8 mouse cellular contexts compared by ENCODE assay signal in the genomic region with DNA sequence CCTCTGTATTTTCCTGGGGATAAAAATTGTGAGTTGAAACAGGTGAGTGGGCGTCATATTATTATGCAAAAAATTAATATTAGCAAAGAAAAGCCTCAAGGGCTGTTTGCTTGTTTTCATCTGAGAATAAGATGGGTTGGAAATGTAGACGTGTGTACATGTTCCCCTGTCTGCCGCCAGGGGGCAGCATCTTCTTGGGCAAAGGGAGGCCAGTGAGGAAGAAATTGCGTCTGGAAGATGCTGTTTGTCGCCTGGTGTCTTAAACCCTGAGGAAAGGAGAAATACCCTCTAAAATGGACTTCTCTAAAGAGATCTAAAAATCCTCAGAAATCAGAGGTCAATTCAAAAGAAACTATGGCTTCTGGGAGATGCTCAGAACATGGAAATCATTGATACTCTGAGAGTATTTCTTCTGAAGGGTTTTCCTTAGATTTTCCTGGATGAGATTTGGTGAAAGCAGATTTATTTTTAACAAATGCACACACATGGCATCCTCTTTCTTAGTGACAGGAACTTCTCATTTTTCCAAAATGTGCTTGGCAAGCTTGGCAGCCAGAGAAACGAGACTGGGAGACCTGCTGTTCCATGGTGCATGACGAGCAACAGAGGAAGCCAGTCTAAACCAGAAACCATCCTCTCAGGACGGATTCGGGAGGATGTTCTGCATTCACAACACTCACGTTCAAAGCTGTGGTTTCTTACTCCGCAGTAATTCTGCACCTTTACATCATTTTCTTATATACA.
DNase-seq lines count a peak whose midpoint lies in the region; ATAC-seq and TF ChIP-seq lines count a peak whose summit lies in the region.

No protein-coding gene starts in this region.

- intact Hi-C loops in heart, adult 2 months (cut with DNase I) = loop anchor here (2.0 to 5.0 kb wide), 2 partner anchors 247 to 679 kb away; no protein-coding TSS in a partner anchor

- no peaks in the 10 kb centered on the region for H3K36me3 ChIP-seq in ES-Bruce4 (ENCODE audit: control insufficient read depth, insufficient read depth, low read length, poor library complexity, severe bottlenecking)
- H3K36me3 ChIP-seq in embryonic facial prominence, embryonic 10.5 days (replicated peaks) = no peaks in the 10 kb centered on the region
- no peaks in the 10 kb centered on the region for H3K36me3 ChIP-seq in heart, adult 2 months (ENCODE audit: control insufficient read depth, insufficient read depth, low read length)
- no peaks in the 10 kb centered on the region for H3K36me3 ChIP-seq in liver, embryonic 14.5 days (replicated peaks; ENCODE audit: control insufficient read depth, insufficient read depth, low read depth)
- H3K36me3 ChIP-seq in neural tube, embryonic 15.5 days = no peaks in the 10 kb centered on the region

- peak; percentile 12 to 58 for DNase-seq in adrenal gland, postnatal 4 days (ENCODE audit: low spot score in 2 of 2)
- DNase-seq in embryonic facial prominence, embryonic 10.5 days (ENCODE audit: low spot score) = peak; percentile 80
- DNase-seq in heart, adult 2 months = peak; percentile 64 to 82
- peak; percentile 71 for DNase-seq in kidney, postnatal 14 days
- DNase-seq in liver, embryonic 14.5 days (ENCODE audit: low read depth in 3 of 3, low spot score in 3 of 3) = peak; percentile 4 to 6 (median 4)
- peak; percentile 21 to 28 for DNase-seq in thymus, postnatal 36 days

- TF ChIP-seq POLR2A in ES-Bruce4 (IDR thresholded peaks at IDR 0.05; ENCODE audit: insufficient read depth, low read length) = no peak
- TF ChIP-seq POLR2A in heart, adult 2 months (IDR thresholded peaks at IDR 0.05; ENCODE audit: insufficient read depth, low read depth, low read length) = no peak

- no peak overlapping the region for H3K4me2 ChIP-seq in liver, embryonic 14.5 days (ENCODE audit: low read depth)
- no peak overlapping the region for H3K4me2 ChIP-seq in neural tube, embryonic 15.5 days

- H3K9me3 ChIP-seq in ES-Bruce4 (replicated peaks; ENCODE audit: control insufficient read depth, insufficient read depth, low read length, poor library complexity, severe bottlenecking) = peaks cover 4% of the 10 kb centered on the region; the same call in 1 of the 2 replicates
- H3K9me3 ChIP-seq in embryonic facial prominence, embryonic 10.5 days = no peaks in the 10 kb centered on the region
- H3K9me3 ChIP-seq in liver, embryonic 14.5 days (ENCODE audit: control insufficient read depth, low read length) = no peaks in the 10 kb centered on the region
- no peaks in the 10 kb centered on the region for H3K9me3 ChIP-seq in neural tube, embryonic 15.5 days (replicated peaks)

- no peak overlapping the region for H3K27ac ChIP-seq in ES-Bruce4 (ENCODE audit: insufficient read depth, low read length)
- no peak overlapping the region for H3K27ac ChIP-seq in embryonic facial prominence, embryonic 10.5 days (replicated peaks)
- peak overlapping the region; percentile 6; the same call in 1 of the 2 replicates for H3K27ac ChIP-seq in heart, adult 2 months
- H3K27ac ChIP-seq in liver, embryonic 14.5 days = no peak overlapping the region
- H3K27ac ChIP-seq in neural tube, embryonic 15.5 days (replicated peaks) = no peak overlapping the region

- no peaks in the 10 kb centered on the region for H3K27me3 ChIP-seq in ES-Bruce4 (ENCODE audit: control insufficient read depth, insufficient read depth, low read length, poor library complexity, severe bottlenecking)
- H3K27me3 ChIP-seq in embryonic facial prominence, embryonic 10.5 days (replicated peaks; ENCODE audit: low read depth, poor library complexity, severe bottlenecking) = no peaks in the 10 kb centered on the region
- H3K27me3 ChIP-seq in heart, adult 2 months (ENCODE audit: control insufficient read depth, insufficient read depth, low read length) = no peaks in the 10 kb centered on the region
- no peaks in the 10 kb centered on the region for H3K27me3 ChIP-seq in liver, embryonic 14.5 days (ENCODE audit: control insufficient read depth, insufficient read depth, low read length)
- no peaks in the 10 kb centered on the region for H3K27me3 ChIP-seq in neural tube, embryonic 15.5 days (replicated peaks)

- 42% methylated on average over 11 of the region's 11 CpGs for WGBS in embryonic facial prominence, embryonic 10.5 days
- WGBS in heart, adult 2 months = 29% methylated on average over 11 of the region's 11 CpGs
- WGBS in liver, embryonic 14.5 days (ENCODE audit: insufficient replicate concordance) = 32% methylated on average over 11 of the region's 11 CpGs
- 37% methylated on average over 11 of the region's 11 CpGs for WGBS in neural tube, embryonic 15.5 days

- H3K79me2 ChIP-seq in heart, adult 2 months (replicated peaks; ENCODE audit: control insufficient read depth, insufficient read depth, low read length) = no peaks in the 10 kb centered on the region

- TF ChIP-seq EP300 in ES-Bruce4 (IDR thresholded peaks at IDR 0.05; ENCODE audit: insufficient read depth, low read depth, low read length) = no peak
- peak; percentile 75; the same call in 1 of the 2 replicates for TF ChIP-seq EP300 in heart, adult 2 months (IDR thresholded peaks at IDR 0.05; ENCODE audit: insufficient read depth, low read depth, low read length)
- no peak for TF ChIP-seq EP300 in liver, embryonic 14.5 days (IDR thresholded peaks at IDR 0.05; ENCODE audit: low read depth)

- ATAC-seq in liver, embryonic 14.5 days (ENCODE audit: insufficient read depth) = no peak
- ATAC-seq in neural tube, embryonic 15.5 days (ENCODE audit: low FRiP score) = peak; percentile 83

- H3K4me3 ChIP-seq in ES-Bruce4 (ENCODE audit: low read depth, low read length) = no peak overlapping the region
- H3K4me3 ChIP-seq in embryonic facial prominence, embryonic 10.5 days = no peak overlapping the region
- H3K4me3 ChIP-seq in heart, adult 2 months = no peak overlapping the region
- no peak overlapping the region for H3K4me3 ChIP-seq in liver, embryonic 14.5 days (ENCODE audit: insufficient read depth in 1 of 2, low read depth in 2 of 2, low read length in 2 of 2)
- H3K4me3 ChIP-seq in neural tube, embryonic 15.5 days (replicated peaks) = no peak overlapping the region

- no peak overlapping the region for H3K9ac ChIP-seq in ES-Bruce4 (ENCODE audit: low read depth, poor library complexity, severe bottlenecking)
- no peak overlapping the region for H3K9ac ChIP-seq in heart, adult 2 months (ENCODE audit: low read depth, low read length)
- H3K9ac ChIP-seq in liver, embryonic 14.5 days (replicated peaks) = no peak overlapping the region
- no peak overlapping the region for H3K9ac ChIP-seq in neural tube, embryonic 15.5 days (replicated peaks)

- peak; percentile 86 for TF ChIP-seq CTCF in ES-Bruce4 (IDR thresholded peaks at IDR 0.05; ENCODE audit: low read depth, low read length)
- TF ChIP-seq CTCF in heart, adult 2 months (IDR thresholded peaks at IDR 0.05) = peak; percentile 98
- peak; percentile 81 for TF ChIP-seq CTCF in liver, embryonic 14.5 days (IDR thresholded peaks at IDR 0.05; ENCODE audit: low read depth)

- no peaks in the 10 kb centered on the region for H3K4me1 ChIP-seq in ES-Bruce4 (ENCODE audit: control insufficient read depth, insufficient read depth, low read length)
- no peaks in the 10 kb centered on the region for H3K4me1 ChIP-seq in embryonic facial prominence, embryonic 10.5 days
- peaks cover 1% of the 10 kb centered on the region; the same call in 1 of the 2 replicates for H3K4me1 ChIP-seq in heart, adult 2 months (ENCODE audit: control insufficient read depth, insufficient read depth, low read length)
- no peaks in the 10 kb centered on the region for H3K4me1 ChIP-seq in liver, embryonic 14.5 days (replicated peaks; ENCODE audit: control insufficient read depth in 2 of 2, insufficient read depth in 2 of 2, low read length in 1 of 2)
- peaks cover 3% of the 10 kb centered on the region; the same call in 1 of the 2 replicates for H3K4me1 ChIP-seq in neural tube, embryonic 15.5 days

Comparison
In these comparisons a context has a peak if more than half of its experiments do, and no peak if none do; other contexts are left out.
1. DNase-seq: peak in every context shown above with its lines; median percentile 80 in embryonic facial prominence, embryonic 10.5 days; 73 in heart, adult 2 months; 71 in kidney, postnatal 14 days; 35 in adrenal gland, postnatal 4 days; 24 in thymus, postnatal 36 days; 4 in liver, embryonic 14.5 days.